Mouse (Mus musculus) liver, adult 2 months (tissue): ENCODE measurements at regions not wholly inside any gene's neighbourhood (a gene's known extent, or its start where the extent isn't known, plus 50 kb on each side); places are given as distances from the start of the nearest gene placed in this dataset.

ENCODE experiments used
- CTCF ChIP-seq: fragments of 200-500 bp; IDR thresholded peaks from 2 replicates; pipeline ENCODE4 v1.5.1; 2011; ENCODE audit warnings: low read depth, low read length, control low read depth
- POLR2A ChIP-seq: fragments of 200-500 bp; IDR thresholded peaks from 2 replicates; pipeline ENCODE4 v1.6.1; 2011; ENCODE audit warnings: low read length, control low read depth; ENCODE audit not compliant: insufficient read depth; ENCODE audit errors: extremely low read depth

DNA sequence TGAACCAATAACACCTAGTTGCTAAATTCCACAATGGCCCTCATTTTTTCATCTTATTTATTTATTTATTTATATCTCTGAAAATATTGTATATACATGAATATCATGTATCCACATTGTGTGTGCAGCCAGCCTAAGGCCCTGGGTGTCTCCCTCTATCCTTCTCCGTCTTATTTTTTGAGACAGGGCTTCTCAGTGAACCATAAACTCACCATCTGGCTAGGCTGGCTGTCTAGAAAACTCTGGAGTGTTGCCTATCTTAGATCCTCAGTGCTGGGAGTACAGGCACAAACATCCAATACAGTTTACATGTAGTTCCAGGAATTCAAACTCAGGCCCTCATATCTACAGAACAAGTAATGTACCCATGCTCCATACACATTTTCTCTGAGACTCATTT lies 139.7 kb upstream of the Chrm2 start:
- no peak for TF ChIP-seq CTCF
- TF ChIP-seq POLR2A = no peak
